In genomic region chr12:17290569-17290968, GRCm38 (mm10) we compare ENCODE assay signal across 27 mouse cellular contexts. TPM values are rescaled to one million over a fixed set of nuclear protein-coding genes. Genes with fewer than 3 reads are reported as not detected.
DNase-seq lines count a peak whose midpoint lies in the region; ATAC-seq and TF ChIP-seq lines count a peak whose summit lies in the region.
"Had no signal": no experiment of that assay in that cellular context is flagged by ENCODE, and none has a peak within 500 bp of the region (broad histone marks: within the 10 kb centered on the region; RNA-seq: fewer than 3 reads in every experiment).

No protein-coding gene starts in this region.

- no peak for TF ChIP-seq CTCF in lung, adult 2 months (IDR thresholded peaks at IDR 0.05; ENCODE audit: insufficient read depth, low read length)
- TF ChIP-seq CTCF in stomach, postnatal 0 days (IDR thresholded peaks at IDR 0.05; ENCODE audit: low read depth): no peak

- no peaks in the 10 kb centered on the region for H3K27me3 ChIP-seq in stomach, postnatal 0 days (ENCODE audit: control insufficient read depth, insufficient read depth, low read length)
- H3K27me3 ChIP-seq: CH12.LX; embryonic facial prominence, embryonic 12.5 days; forebrain, embryonic 12.5 days; heart, embryonic 13.5 days; hindbrain, embryonic 12.5 days; liver, embryonic 13.5 days; Patski had no signal

- H3K9me3 ChIP-seq in stomach, postnatal 0 days (ENCODE audit: control insufficient read depth, low read length): no peaks in the 10 kb centered on the region
- H3K9me3 ChIP-seq: embryonic facial prominence, embryonic 12.5 days; forebrain, embryonic 12.5 days; G1E; heart, embryonic 13.5 days; hindbrain, embryonic 12.5 days; liver, embryonic 13.5 days had no signal

- 36% methylated on average over 4 of the region's 4 CpGs for WGBS in lung, adult 2 months
- WGBS in stomach, postnatal 0 days: 48% methylated on average over 4 of the region's 4 CpGs

- peak; percentile 7; the same call in 1 of the 2 replicates for TF ChIP-seq POLR2A in lung, adult 2 months (IDR thresholded peaks at IDR 0.05; ENCODE audit: borderline replicate concordance, extremely low read depth, low read depth, low read length)

- H3K36me3 ChIP-seq in stomach, postnatal 0 days (ENCODE audit: control insufficient read depth, insufficient read depth, low read length): peaks cover 4% of the 10 kb centered on the region; the same call in 1 of the 2 replicates
- H3K36me3 ChIP-seq: G1E had no signal

- DNase-seq in adrenal gland, postnatal 14 days: peak; percentile 29
- no peak for DNase-seq in adrenal gland, postnatal 25 days
- DNase-seq in lung, adult 2 months: peak; percentile 64
- DNase-seq in lung, postnatal 14 days: peak; percentile 60
- no peak for DNase-seq in stomach, postnatal 0 days (ENCODE audit: low spot score)
- DNase-seq in yolk sac, embryonic 10.5 days (ENCODE audit: low spot score): no peak
- DNase-seq: B cell, adult 2 months; cerebellum, adult 18-20 months; cerebellum, postnatal 25 days; gastrocnemius, postnatal 36 days; heart, adult 2 months; kidney, postnatal 36 days; layer of hippocampus, adult 9-11 months; liver, embryonic 13.5 days had no signal

- no peak overlapping the region for H3K27ac ChIP-seq in stomach, postnatal 0 days (replicated peaks)
- H3K27ac ChIP-seq: embryonic facial prominence, embryonic 12.5 days; forebrain, embryonic 12.5 days; heart, adult 2 months; heart, embryonic 13.5 days; hindbrain, embryonic 12.5 days; liver, embryonic 13.5 days had no signal

- no peak overlapping the region for H3K9ac ChIP-seq in stomach, postnatal 0 days (ENCODE audit: low read length)
- H3K9ac ChIP-seq: embryonic facial prominence, embryonic 12.5 days; forebrain, embryonic 12.5 days; heart, embryonic 13.5 days; hindbrain, embryonic 12.5 days; liver, embryonic 13.5 days had no signal

- no peaks in the 10 kb centered on the region for H3K4me1 ChIP-seq in lung, adult 2 months (ENCODE audit: control insufficient read depth, insufficient read depth, low read length)
- no peaks in the 10 kb centered on the region for H3K4me1 ChIP-seq in stomach, postnatal 0 days (replicated peaks; ENCODE audit: control insufficient read depth, insufficient read depth)
- H3K4me1 ChIP-seq: forebrain, embryonic 12.5 days; hindbrain, embryonic 12.5 days; liver, embryonic 13.5 days had no signal

- H3K4me3 ChIP-seq in lung, adult 2 months (replicated peaks; ENCODE audit: extremely low read depth, low read depth, low read length): no peak overlapping the region
- H3K4me3 ChIP-seq in stomach, postnatal 0 days (ENCODE audit: low read depth, low read length): no peak overlapping the region
- H3K4me3 ChIP-seq: embryonic facial prominence, embryonic 12.5 days; erythroblast, embryonic 14.5 days; forebrain, embryonic 12.5 days; heart, adult 2 months; heart, embryonic 13.5 days; hindbrain, embryonic 12.5 days; liver, embryonic 13.5 days had no signal

- H3K4me2 ChIP-seq in stomach, postnatal 0 days (replicated peaks; ENCODE audit: low read depth): no peak overlapping the region
- H3K4me2 ChIP-seq: embryonic facial prominence, embryonic 12.5 days; forebrain, embryonic 12.5 days; heart, embryonic 13.5 days; hindbrain, embryonic 12.5 days; liver, embryonic 13.5 days; midbrain, embryonic 11.5 days had no signal

- peak; percentile 18; the same call in 1 of the 2 replicates for ATAC-seq in stomach, postnatal 0 days (ENCODE audit: low FRiP score, low TSS enrichment)
- no peak for ATAC-seq in activated CD4-positive, CD25-positive, alpha-beta regulatory T cell, adult 4 months
- ATAC-seq: inflammation-experienced regulatory T-cells, adult 6 months; Patski had no signal

- no peak for TF ChIP-seq EP300 in stomach, postnatal 0 days (optimal IDR thresholded peaks at IDR 0.05)

RNA-seq across cellular contexts. Expression of gene Pdia6, which starts 24.2 kb away (rescaled TPM):
- 165 and 173 TPM in 2 replicates for total RNA-seq in adrenal gland, postnatal 14 days (2021)
- 156 TPM in 2 replicates for total RNA-seq in adrenal gland, postnatal 25 days (2021)
- polyA plus RNA-seq in lung, adult 2 months (2012; rRNA removed): 55.2 and 76.8 TPM in 2 replicates
- 353 and 375 TPM in 2 replicates for polyA plus RNA-seq in stomach, postnatal 0 days (2015; fragmentation: Nextera tagmentation; extraction: Ambion mirVana)
- polyA plus RNA-seq in activated CD4-positive, CD25-positive, alpha-beta regulatory T cell, adult 4 months (2017; shearing (Covaris generic)): 100 to 1,000 TPM; 136 to 209 TPM

RNA-seq across cellular contexts. Expression of gene Atp6v1c2, which starts 38.6 kb away (rescaled TPM):
- total RNA-seq in adrenal gland, postnatal 14 days (2021): 1.6 and 3.6 TPM in 2 replicates
- 0.90 and 1.5 TPM in 2 replicates for total RNA-seq in adrenal gland, postnatal 25 days (2021)
- polyA plus RNA-seq in lung, adult 2 months (2012; rRNA removed): 42.8 and 55.3 TPM in 2 replicates
- 14.6 and 16.3 TPM in 2 replicates for polyA plus RNA-seq in stomach, postnatal 0 days (2015; fragmentation: Nextera tagmentation; extraction: Ambion mirVana)
- under 1 TPM in 1 of 2 experiments, not detected in 1; 0.34 TPM for polyA plus RNA-seq in activated CD4-positive, CD25-positive, alpha-beta regulatory T cell, adult 4 months (2017; shearing (Covaris generic))
- total RNA-seq: gastrocnemius, postnatal 36 days; heart, adult 2 months; heart, postnatal 25 days had no signal
- polyA plus RNA-seq: erythroblast, embryonic 14.5 days; G1E; liver, embryonic 13.5 days; Patski; urinary bladder, adult 2 months had no signal

RNA-seq across cellular contexts. Expression of gene Nol10, which starts 57.7 kb away (rescaled TPM):
- 15.2 and 16.9 TPM in 2 replicates for total RNA-seq in adrenal gland, postnatal 14 days (2021)
- 13.8 and 16.1 TPM in 2 replicates for total RNA-seq in adrenal gland, postnatal 25 days (2021)
- 2.5 and 3.7 TPM in 2 replicates for polyA plus RNA-seq in lung, adult 2 months (2012; rRNA removed)
- polyA plus RNA-seq in stomach, postnatal 0 days (2015; fragmentation: Nextera tagmentation; extraction: Ambion mirVana): 7.3 and 8.2 TPM in 2 replicates
- polyA plus RNA-seq in activated CD4-positive, CD25-positive, alpha-beta regulatory T cell, adult 4 months (2017; shearing (Covaris generic)): 10 to 100 TPM; 25.4 to 29.9 TPM

Comparison
In these comparisons a context has a peak if more than half of its experiments do, and no peak if none do; other contexts are left out.
1. DNase-seq: peak in adrenal gland, postnatal 14 days (single experiment), lung, adult 2 months (single experiment) and lung, postnatal 14 days (single experiment); none in adrenal gland, postnatal 25 days (single experiment), stomach, postnatal 0 days (single experiment) and yolk sac, embryonic 10.5 days (single experiment).
2. RNA of gene Atp6v1c2, which starts 38.6 kb away (polyA plus RNA-seq): 42.8 to 55.3 TPM in lung, adult 2 months and 14.6 to 16.3 TPM in stomach, postnatal 0 days; 0.34 TPM in activated CD4-positive, CD25-positive, alpha-beta regulatory T cell, adult 4 months; every median in the first group is over 10 times any median in the second.